Mouse (Mus musculus): Measurements from ENCODE around the gene Csrp2.

GRCm38 (mm10) chr10:110918414-110919391 is 886 bp upstream of the Csrp2 start:
- no peak for TF ChIP-seq GATA1 (IDR thresholded peaks at IDR 0.05; ENCODE audit: low read length)
- no peak for TF ChIP-seq TAL1 (IDR thresholded peaks at IDR 0.05; ENCODE audit: low read length)

Data from erythroblast, embryonic 14.5 days (primary cell).